Mouse (Mus musculus) embryo, embryonic 11.5 days (tissue): ENCODE results near the gene Fam207a.

Experiments
- DNase-seq: peaks from one replicate; pipeline ENCODE4 v3.0.0-alpha.2; 2012; ENCODE audit warnings: low read depth, low spot score

Fam207a gene

DNA sequence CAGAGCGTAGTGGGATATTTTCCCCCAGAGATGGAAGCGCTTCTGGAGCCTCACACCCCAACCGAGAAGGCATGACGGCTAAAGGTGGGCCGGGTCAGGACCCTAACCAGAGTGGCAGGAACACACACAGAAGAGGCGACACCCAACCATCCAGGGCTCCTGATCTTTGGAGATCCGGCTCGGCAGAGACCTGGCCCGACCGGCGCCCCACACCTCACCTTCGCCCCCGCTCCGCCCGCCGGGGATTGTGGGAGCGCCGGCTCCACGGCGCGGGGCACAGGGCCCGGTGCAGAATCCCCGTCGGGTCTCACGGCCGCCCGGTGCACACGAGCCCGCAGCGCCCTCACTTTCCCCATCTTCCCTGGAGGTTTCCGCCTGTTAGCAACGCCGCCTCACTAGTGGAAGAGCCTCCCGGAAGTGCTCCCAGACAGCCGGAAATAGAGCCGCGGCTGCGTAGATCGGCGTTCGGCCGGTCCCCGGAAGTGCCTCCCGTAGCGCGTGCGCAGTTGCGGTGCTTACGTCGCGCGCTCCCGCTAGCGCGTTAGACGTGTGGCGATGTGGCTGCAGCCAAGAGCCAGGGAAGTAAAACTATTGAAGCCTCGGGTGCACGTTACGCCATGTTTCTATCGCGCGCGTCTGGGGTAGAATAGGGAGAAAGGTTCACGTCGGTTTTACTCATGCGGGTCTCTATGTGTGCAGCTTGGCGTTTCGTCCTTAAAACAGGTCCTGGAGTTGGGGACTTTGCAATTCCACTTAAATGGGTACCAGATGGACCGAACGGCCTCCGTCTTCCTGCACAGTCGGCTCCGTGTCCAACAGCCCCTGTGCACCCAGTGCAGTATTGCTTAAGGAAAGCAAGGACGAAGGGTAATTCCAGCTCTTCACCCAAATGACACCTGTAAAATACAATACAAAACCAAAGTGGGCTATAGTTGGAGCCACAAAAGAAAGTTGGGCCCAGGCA lies at the start of gene Fam207a:
Fam207a (minus strand) TSS at position 401 of the 964 bp plus-strand sequence.
- DNase-seq: peak; percentile 91

DNA sequence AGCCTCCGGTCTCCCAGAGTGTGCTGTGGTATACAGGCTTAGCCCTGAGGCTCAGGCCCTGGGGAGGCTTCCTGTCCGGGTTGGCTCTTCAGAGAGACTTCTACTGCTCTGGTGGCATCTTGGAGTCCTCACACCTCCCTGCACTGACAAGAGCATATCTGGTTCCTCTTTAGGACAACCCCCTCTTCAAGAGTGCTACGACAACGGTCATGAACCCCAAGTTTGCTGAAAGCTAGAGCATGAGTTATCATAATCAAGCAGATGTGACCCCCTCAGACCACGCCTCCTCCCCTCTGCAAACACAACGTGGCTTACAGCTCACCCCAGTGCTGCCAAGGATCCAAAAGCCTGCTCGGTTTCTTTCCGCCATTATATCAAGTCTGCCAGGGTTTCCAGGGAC lies 49.4 kb upstream of the Fam207a start:
- DNase-seq: no peak

DNA sequence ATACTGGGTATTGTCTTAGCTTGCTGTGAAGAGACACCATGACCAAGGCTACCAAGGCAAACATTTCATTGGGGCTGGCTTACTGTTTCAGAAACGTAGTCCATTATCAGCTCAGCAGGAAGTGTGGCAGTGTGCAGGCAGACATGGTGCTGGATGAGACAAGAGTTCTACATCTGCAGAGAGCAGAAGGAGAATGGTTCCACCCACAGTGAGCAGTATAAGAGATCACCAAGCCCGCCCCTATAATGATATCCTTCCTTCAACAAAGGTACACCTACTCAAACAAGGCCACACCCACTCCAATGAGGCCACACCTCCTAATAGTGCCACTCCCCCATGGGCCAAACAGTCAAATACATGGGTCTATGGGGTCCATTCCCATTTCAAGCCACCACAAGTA lies 45.9 kb upstream of the Fam207a start:
- DNase-seq: no peak

DNA sequence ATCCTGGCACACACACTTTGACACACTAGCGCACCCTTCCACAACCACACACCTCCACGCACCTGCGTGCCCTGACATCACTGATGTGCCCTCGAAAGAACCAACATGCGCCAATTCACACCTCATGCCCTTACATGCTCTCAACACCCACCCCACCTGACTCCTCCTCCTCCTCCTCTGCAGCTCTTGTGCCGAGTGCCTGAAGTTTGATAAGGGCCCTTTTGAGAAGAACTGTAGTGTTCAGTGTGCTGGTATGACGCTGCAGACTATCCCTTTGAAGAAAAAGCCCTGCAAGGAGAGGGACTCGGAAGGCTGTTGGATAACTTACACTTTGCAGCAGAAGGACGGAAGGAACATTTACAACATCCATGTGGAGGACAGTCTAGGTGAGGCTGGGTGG lies 45.2 kb upstream of the Fam207a start:
- DNase-seq: no peak

DNA sequence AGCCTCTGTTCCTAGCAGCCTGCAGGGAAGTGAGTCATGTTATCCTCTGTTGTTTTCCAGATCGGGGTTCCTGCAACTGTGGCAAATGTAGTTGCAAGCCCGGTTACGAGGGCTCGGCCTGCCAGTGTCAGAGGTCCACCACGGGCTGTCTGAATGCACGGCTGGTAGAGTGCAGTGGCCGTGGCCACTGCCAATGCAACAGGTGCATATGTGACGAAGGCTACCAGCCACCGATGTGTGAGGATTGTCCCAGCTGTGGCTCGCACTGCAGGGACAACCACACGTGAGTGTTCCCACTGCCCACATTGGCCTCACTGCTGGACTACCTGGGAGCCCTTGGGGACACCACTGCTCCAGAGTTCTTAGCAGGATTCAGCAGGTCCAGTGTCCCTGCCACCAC lies 44.5 kb upstream of the Fam207a start:
- no peak for DNase-seq

DNA sequence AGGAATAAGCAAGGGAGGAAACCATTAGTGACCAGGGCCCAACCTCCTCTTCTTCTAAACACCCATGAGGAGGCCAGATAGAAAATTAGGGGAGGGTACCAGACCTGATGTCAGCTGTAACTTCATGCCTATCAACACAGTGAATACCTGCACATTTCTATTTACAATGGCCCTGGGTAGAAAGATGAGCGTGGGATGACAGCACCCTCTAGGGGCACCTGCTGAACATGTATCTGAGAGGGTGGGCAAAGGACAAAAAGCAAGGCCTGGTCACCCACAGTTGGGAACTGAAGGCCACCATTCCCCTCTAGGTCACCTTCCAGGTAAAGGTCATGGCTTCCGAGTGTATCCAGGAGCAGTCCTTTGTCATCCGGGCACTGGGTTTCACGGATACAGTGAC lies 42.1 kb upstream of the Fam207a start:
- no peak for DNase-seq

DNA sequence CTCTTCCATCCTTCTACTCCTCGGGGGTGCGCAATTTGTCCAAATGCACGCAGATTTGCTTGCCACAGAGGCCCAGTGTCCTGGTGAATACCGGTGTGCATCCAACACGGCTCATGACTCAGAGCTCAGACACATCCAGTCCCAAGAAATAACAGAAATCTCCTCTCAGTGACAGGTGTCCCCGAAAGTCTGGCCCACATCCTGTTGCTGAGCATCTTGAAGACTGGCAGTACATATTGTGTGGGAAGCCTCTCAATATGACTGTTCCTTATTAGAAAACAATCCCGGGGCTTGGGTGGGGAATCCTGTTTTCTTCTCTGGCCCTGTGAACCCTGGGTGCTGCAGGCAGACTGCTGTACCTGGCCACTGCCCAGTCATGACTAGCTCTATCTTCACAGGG lies 41.0 kb upstream of the Fam207a start:
- no peak for DNase-seq

DNA sequence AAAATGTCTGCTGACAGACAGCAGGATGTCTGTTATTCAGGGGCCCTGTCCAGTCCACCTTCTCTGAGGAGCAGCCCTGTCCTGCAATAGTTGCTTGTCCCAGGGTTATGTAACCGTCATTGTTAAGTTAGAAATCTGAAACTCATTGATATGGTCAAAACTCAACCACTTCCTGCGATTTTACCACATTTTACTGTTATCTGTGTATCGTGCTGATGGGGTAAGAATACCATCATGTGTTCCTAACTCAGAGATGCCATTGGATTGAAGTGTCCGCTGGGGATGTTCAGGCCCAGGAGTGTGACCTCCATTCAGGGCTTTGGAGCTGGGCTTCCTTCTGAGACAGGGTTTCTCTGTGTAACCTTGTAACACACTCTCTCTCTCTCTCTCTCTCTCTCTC lies 39.3 kb upstream of the Fam207a start:
- no peak for DNase-seq

DNA sequence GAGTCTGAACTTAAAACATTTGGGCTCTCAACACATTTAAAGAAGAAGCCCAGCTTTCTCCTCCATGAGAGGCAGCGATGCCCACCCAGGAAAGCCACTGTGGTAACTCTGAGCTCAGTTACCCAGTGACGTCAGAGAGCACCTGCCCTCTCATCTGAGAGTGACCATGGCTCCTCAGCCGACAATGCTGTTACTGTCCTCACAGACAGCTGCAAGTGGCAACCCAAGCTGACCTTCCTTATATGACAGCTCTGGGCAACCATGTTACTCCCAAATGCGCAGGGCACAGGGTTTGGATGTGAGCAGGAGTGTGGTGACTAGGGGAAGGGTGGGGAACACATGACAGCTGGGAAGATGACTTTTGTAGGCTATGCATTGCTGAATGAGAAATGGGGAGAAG lies 37.7 kb upstream of the Fam207a start:
- DNase-seq: no peak

DNA sequence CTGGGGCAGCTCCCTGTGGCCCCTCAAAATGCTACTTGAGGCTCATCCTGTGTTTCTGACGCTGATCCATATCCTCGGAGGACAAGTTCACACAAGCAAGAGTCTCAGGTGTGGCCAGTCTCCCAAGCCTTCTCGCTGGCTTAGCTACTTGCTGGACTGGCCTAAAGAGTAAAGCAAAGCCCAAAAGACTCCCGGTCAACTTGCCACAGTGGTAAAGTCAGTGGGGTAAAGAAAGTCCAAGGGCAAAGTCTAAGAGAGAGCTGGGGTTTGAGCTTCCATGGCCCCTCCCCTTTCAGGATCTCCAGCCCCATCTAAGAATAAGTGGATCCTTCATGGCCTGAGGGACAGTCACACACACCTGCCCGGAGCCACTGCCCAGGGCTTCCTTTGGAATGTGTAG lies 36.6 kb upstream of the Fam207a start:
- DNase-seq: no peak

DNA sequence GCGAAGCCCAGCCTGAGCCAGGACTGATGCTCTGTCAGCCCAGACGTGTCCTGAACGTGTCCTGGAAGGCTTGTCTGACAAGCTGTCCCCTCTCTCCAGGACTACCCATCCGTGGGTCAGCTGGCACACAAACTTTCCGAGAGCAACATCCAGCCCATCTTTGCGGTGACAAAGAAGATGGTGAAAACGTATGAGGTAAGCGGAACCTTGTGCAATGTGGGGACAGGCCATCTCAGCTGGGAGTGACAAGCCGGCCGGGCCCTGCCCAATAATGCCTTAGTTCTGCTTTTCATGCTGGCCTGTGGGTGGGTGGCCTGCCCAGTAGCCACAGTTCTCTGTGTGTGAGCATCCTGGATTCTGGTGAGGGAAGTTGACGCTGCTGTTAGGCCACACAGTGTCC lies 35.3 kb upstream of the Fam207a start:
- DNase-seq: no peak

DNA sequence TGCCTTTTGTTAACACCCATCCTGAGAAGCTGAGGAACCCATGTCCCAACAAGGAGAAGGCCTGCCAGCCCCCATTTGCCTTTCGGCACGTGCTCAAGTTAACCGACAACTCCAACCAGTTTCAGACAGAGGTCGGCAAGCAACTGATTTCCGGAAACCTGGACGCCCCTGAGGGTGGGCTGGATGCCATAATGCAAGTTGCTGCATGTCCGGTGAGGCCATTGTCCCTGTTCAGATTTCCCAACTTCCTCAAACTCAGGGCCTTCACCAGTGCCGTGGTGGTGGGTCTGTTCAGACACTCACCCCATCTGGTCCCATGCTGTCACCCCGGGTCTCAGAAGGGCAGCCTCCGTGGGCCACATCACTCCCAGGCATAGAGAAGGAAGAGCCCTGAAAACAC lies 33.0 kb upstream of the Fam207a start:
- no peak for DNase-seq

DNA sequence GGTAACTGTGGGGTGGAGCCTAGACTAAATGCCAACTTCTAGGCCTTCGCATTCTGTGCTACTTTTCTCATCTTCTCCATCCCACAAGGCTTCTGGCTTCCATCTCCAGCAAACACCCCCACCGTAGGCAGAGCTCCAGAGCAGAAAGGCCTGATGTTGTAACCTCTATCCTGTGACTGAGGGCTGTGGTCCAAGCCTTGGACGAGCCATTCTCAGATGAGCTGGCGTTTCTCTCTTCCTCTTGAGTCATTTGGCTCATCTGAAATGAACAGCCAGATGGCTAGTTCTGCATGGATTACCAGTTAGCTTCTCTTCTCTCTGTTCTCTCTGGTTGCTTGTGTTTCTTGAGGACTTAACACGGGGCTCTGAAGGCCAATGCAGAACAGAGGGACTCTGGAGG lies 29.3 kb upstream of the Fam207a start:
- DNase-seq: no peak

DNA sequence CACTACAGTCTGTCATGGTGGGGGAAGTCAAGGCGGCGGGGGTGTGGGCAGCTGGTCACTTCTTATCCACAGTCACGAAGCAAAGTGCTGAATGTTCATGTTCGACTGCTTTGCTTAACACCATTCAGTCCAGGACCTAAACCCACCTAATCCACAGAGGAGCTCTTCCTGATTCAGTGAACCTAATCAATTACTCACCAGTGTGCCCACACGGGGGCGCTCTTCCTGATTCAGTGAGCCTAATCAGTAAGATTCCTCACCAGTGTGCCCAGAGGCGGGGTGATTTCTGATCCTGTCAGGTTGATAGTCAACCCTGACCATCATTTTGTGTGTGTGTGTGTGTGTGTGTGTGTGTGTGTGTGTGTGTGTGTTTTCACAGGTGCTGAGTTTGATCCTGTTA lies 27.6 kb upstream of the Fam207a start:
- peak; percentile 14 for DNase-seq

DNA sequence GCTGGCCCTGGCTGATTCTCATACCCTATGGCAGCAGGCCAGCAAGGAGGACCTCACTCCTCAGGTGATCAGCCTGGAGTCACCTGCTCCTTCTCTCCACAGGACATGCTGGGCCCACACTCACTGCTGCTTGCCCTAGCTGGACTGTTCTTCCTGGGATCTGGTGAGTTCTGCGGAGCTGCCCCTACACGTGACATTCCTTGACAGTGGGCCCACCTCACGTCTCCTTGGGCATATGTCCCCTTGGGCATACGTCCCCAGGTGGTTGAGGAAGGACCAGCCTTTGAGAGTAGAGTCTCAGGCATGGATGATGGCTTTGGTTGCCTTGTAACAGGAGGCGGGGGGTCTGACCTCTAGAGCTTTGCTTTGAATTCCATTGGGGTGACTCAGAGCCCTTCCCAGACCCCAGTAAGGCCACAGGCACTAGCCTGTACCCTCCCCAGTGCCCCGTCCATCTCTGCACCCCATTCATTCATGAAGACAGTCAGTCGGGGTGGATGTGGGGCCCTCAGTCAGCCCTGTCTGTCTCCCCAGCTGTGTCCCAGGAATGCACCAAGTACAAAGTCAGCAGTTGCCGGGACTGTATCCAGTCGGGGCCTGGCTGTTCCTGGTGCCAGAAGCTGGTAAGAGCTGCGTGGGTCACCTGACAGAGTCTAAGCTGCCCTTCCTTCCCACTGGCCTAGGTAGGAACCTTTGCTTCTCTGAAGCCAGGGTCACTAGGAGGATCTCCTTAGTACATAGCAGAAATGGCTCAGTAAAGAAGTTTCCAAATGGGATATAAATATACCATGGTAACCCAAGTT lies 26.5 kb upstream of the Fam207a start:
- DNase-seq: no peak

DNA sequence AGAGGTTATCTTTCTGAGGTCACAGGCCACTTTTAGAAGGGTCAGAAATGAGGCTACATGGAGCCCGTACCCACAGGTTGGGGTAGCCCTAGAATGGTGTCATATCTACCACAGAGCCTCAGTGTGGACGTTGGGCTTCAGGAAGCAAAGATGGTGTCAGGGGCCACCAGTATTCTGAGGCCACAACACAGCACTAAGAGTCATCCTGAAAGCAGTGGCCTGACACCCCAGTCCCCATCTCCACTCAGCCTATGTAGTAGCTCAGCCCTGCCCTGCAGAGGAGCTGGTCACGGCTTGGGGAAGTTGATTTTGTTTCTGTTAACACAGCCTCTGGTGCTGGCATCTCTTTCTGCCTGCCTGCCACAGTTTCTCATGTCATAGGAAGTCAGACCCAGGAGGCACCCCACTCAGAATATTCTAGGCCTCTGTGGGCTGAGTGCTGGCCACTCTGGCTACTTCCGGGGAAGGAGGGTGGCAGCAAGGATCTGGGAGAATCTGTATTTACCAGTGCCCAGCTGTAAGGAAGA lies 25.1 kb upstream of the Fam207a start:
- no peak for DNase-seq

DNA sequence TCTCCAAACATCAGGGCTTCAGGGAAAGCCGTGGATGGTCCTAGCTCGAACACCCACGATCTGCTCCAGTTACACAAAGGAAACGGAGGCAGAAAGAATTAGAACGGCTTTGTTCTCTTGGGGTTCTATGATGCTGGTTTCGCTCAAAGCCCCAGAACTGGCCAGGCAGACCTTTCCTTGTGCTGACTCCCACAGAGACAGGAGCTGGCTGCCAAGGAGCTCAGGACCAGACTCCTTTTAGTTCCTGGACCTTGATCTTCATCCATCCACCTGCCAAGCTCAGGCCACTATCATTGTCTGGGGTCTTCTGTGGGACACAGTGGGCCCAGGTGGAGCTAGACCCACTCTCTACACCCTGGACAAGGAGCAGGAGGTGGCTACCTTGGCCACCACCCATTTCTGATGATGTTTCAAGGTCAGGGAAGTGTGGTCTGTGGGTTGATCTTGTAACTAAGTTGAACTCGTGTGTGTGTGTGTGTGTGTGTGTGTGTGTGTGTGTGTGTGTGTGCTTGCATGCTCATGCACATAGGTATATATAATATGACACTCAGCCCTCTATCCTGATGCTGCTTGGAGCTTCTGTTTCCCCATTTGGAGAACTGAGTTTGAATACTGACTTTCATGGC lies 23.8 kb upstream of the Fam207a start:
- DNase-seq: no peak

DNA sequence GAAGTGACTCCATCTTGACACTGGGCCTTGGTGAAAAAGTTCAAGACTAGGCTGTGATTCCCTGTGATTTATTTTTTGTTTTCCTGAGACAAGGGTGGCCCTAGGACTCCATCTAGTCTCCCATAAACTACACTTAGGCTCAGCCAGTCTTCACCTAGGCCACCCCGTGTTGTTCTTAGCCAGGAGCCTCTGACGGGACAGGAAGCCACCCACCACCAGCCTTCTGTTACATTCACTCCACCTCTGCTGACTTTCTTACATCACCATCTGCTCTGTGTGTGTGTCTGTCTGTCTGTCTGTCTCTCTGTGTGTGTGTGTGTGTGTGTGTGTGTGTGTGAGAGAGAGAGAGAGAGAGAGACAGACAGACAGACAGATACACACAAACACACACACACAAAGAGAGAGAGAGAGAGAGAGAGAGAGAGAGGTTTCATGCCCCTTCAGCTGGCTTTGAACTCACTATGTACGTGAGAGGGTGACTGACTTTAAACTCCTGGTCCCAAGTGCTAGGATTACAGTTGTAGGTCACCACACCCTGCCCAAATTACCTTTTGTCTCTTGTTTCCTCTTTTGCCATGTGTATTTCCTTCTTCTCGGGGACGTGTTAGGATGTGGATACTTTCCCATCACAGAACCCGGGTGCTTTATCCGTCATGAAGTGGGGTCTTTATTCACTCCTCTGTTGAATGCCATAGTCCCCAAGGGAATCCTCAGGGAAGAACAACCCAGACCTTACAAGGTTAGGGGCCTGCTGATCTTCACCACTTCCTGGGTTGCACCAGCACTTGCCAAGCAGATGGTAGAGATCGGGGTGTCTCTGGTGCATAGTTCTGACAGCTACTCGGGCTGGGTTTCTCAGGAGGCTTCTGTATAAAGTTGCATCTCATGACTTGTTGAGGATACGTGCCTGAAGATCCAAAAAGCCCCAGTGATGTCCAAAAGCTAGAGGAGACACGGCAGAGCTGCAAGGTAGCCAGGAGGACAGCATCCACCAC lies 21.9 kb upstream of the Fam207a start:
- no peak for DNase-seq

DNA sequence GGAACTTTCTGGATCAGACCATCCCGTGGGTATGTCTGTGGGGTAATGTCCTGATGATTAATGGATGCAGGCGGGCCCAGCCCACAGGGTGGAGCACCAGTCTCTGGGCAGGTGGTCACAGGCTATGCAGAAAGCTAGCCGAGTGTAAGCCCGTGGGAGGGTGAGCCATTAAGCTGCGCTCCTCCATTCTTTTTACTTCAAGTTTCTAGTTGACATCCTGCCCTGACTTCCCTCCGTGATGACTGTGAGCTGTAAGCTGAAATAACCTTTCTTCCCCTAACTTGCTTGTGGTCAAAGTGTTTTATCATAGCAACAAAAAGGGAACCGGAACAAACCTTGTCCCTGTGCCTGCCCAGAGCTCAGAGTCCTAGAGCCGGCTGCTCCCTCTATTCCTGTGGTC lies 21.1 kb upstream of the Fam207a start:
- no peak for DNase-seq

DNA sequence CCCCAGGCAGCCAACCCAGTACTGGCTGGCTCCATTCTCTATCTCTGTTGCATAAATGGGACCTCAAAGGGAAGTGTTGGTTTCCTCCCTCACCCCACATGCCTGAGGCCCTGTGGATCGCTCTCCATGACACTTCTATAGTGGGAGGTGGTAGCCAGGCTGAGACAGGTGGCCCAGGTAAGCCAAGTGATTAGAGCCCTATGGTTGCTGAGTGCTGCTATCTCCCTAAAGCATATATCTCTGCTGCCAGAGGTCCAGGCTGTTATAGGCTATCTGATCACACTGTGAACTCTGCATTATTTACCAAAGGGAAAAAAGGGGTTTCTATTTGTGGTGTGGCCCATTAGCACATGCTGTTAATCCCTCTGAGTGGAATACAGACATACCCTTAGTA lies 16.4 kb upstream of the Fam207a start:
- DNase-seq: no peak
